Mouse (Mus musculus) lung, embryonic 14.5 days (tissue): ENCODE measurements at regions not wholly inside any gene's neighbourhood (a gene's known extent, or its start where the extent isn't known, plus 50 kb on each side); places are given as distances from the start of the nearest gene placed in this dataset.
A peak's percentile ranks its signal among the peaks of the same experiment; 100 is the strongest.

ENCODE experiments used
- ATAC-seq: fragments of 200-750 bp; cut with Nextera tagmentation; 2 replicates; pipeline ENCODE4 v1.8.0; 2017; ENCODE audit warnings: mild to moderate bottlenecking, moderate TSS enrichment, moderate library complexity; ENCODE audit not compliant: insufficient read depth
- DNase-seq: peaks from one replicate; pipeline ENCODE4 v3.0.0-alpha.2; 2015
- H3K27ac ChIP-seq: fragments of 300-500 bp; sonication (generic); 2 replicates; pipeline ENCODE4 v1.5.1; 2014; ENCODE audit warnings: low read depth, mild to moderate bottlenecking, moderate library complexity
- H3K27me3 ChIP-seq: fragments of 300-500 bp; sonication (generic); 2 replicates; pipeline ENCODE4 v1.6.1; 2014; ENCODE audit warnings: low read length, control low read depth; ENCODE audit not compliant: insufficient read depth
- H3K36me3 ChIP-seq: fragments of 300-500 bp; sonication (generic); 2 replicates; pipeline ENCODE4 v1.6.1; 2014; ENCODE audit warnings: control low read depth; ENCODE audit not compliant: insufficient read depth
- H3K4me1 ChIP-seq: fragments of 300-500 bp; sonication (generic); 2 replicates; pipeline ENCODE4 v1.6.1; 2014; ENCODE audit warnings: antibody characterized with exemption, control low read depth; ENCODE audit not compliant: insufficient read depth
- H3K4me2 ChIP-seq: fragments of 300-500 bp; sonication (generic); 2 replicates; pipeline ENCODE4 v1.6.1; 2014; ENCODE audit warnings: mild to moderate bottlenecking
- H3K4me3 ChIP-seq: fragments of 300-500 bp; sonication (generic); 2 replicates; pipeline ENCODE4 v1.5.1; 2014; ENCODE audit warnings: low read depth, low read length
- H3K9ac ChIP-seq: fragments of 300-500 bp; sonication (generic); 2 replicates; pipeline ENCODE4 v1.6.1; 2014
- H3K9me3 ChIP-seq: fragments of 300-500 bp; sonication (generic); 2 replicates; pipeline ENCODE4 v1.6.1; 2016; ENCODE audit warnings: low read depth, low read length, control low read depth
- CTCF ChIP-seq: IDR thresholded peaks from 2 replicates; pipeline ENCODE4 v1.5.1; 2016; ENCODE audit warnings: antibody characterized with exemption, low read depth
- WGBS: fragments of 180-500 bp; shearing (Covaris S2); extraction: QIAGEN DNeasy Blood & Tissue Kit; methylation state at CpG from one replicate; pipeline ENCODE4 v1.1.7; 2014; 5-methylcytosine and 5-hydroxymethylcytosine counted together

DNA sequence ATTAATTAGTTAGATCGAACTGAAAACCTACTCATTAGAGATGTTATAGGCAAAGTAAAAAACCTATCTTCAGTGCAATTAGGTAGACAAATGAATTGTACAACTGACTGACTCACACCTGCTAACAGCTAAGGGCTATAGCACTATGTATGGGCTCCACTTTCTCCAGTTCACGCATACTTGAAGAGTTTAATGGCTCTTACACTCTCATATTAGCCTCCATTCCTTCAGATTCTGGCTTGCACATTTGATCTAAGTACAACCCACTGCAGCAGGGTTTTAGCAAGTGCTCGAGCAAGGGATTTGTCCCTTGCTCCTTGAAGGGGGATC, 257.1 kb downstream of the Lmo4 start:
- DNase-seq: no peak
- no peak overlapping the region for H3K4me2 ChIP-seq
- H3K27ac ChIP-seq: no peak overlapping the region
- WGBS: 72% methylated on average over 3 of the region's 3 CpGs
- no peak overlapping the region for H3K4me3 ChIP-seq
- peaks cover 5% of the 10 kb centered on the region; the same call in 1 of the 2 replicates for H3K4me1 ChIP-seq
- H3K27me3 ChIP-seq: no peaks in the 10 kb centered on the region
- no peak overlapping the region for H3K9ac ChIP-seq
- no peaks in the 10 kb centered on the region for H3K36me3 ChIP-seq
- TF ChIP-seq CTCF: no peak
- ATAC-seq: no peak
- no peaks in the 10 kb centered on the region for H3K9me3 ChIP-seq

DNA sequence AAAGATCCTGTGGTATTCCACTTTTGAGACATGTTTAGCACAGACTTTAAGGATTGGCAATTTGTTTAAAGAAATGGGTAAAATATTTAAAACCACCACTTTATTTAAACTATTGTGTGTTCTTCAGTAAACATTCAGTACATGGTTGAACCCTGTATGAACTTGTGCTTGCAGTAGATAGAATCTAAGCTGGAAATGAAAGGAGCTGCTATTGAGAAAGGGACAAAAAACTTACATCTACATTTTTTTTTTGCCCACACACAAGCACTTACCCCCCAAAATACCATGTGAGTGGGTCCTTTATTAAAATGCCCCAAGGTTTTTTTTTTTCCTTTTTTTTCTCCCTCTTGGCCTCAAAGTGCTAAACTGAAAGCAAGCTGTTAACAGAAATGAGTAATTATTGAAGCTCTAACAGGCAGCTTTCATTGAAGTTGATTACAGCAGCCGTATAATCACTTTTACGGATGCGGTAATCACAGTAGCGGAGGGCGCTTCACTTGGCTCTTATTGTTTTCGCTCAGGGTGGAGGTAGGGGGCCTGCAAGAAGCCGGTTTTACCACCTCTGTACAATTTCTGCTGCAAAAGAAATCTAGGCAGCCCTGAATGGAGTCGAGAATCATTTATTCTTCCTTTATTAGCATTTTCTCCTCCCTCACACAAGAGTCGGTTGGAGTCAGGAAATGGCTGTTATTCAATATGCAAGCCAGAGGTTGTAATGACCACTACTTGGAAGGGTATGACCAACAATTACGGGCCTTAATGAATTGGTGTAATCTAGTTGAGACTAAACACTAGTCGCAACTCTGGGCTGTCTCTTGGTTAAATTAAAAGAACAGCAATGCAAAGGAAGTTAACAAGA, 257.7 kb downstream of the Lmo4 start:
- Histone ChIP-seq H3K9ac (no peak overlapping the region), H3K4me2 (no peak overlapping the region), H3K27me3 (no peaks in the 10 kb centered on the region), H3K36me3 (no peaks in the 10 kb centered on the region), H3K27ac (no peak overlapping the region), H3K9me3 (no peaks in the 10 kb centered on the region), H3K4me3 (no peak overlapping the region), H3K4me1 (peaks cover 5% of the 10 kb centered on the region; the same call in 1 of the 2 replicates)
- TF ChIP-seq CTCF: no peak
- ATAC-seq (0 out of 2 replicates have a peak, but pooled peaks have one; percentile 31), DNase-seq (peak; percentile 10)
- 60% methylated on average over 11 of the region's 11 CpGs for WGBS

DNA sequence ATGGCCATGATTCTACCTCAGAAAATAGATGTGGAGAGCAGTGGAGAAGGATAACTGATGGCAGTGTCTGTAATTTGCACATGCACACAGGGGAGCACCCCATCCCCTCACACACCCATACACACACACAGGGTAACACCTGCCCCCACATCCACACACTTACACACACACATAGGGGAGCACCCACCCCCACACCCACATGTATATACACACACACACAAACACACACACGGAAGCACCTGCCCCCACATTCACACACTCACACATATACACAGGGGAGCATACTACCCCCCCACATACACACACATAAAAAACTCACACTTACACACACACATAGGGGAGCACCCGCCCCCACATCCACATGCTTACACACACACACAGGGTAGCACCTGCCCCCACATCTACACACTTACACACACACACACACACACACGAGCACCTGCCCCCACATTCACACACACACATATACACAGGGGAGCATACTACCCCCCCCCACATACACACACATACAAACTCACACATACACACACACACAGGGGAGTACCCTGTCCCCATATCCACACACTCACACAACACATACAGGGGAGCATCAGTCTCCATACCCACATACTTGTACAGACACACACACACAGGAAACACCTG, 265.8 kb downstream of the Lmo4 start:
- DNase-seq (no peak), ATAC-seq (no peak)
- no peaks in the 10 kb centered on the region for H3K4me1 ChIP-seq
- H3K9ac ChIP-seq: no peak overlapping the region
- H3K36me3 ChIP-seq: no peaks in the 10 kb centered on the region
- no peak overlapping the region for H3K4me2 ChIP-seq
- H3K9me3 ChIP-seq: no peaks in the 10 kb centered on the region
- WGBS: 91% methylated on average over 3 of the region's 3 CpGs
- no peaks in the 10 kb centered on the region for H3K27me3 ChIP-seq
- no peak overlapping the region for H3K27ac ChIP-seq
- no peak for TF ChIP-seq CTCF
- H3K4me3 ChIP-seq: no peak overlapping the region

DNA sequence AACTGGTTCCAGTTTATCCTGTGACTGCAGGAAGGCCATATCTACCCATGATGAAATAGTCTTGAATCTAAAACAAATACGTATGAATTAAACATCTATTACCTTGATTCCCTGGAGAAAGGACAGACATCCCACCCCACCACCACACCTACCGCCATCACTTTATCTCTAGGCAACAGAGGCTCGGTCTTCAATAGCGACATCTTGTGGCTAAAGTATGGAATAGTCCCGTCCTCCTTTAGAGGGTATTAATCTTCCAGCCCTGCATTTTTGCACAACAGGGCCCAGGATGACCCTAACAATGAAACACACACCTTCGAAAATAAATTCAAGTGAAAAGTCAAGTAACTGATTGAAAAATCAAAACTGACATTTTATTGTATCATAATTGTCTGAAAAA, 279.7 kb downstream of the Lmo4 start:
- ATAC-seq (no peak), DNase-seq (peak; percentile 5)
- Histone ChIP-seq H3K4me2 (no peak overlapping the region), H3K4me3 (no peak overlapping the region), H3K36me3 (no peaks in the 10 kb centered on the region), H3K27me3 (no peaks in the 10 kb centered on the region), H3K9ac (no peak overlapping the region), H3K4me1 (no peaks in the 10 kb centered on the region), H3K9me3 (no peaks in the 10 kb centered on the region), H3K27ac (no peak overlapping the region)
- 55% methylated on average over 6 of the region's 6 CpGs for WGBS
- TF ChIP-seq CTCF: peak; percentile 48

DNA sequence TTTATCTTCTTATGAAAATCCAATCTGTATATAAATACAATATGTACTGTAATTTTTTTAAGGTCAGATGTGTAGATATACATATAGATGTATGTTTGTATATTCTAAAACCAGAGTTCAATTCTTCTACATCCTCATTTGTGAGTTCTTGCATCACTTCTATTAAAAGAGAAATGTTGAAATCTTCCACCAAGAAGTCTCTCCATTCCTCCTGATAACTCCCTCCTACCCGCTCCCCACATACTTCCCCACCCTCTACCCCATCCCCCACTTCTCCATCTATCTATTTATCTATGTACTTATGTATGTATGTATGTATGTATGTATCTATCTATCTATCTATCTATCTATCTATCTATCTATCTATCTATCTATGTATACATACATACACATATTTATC, 285.3 kb downstream of the Lmo4 start:
- ATAC-seq: no peak
- Histone ChIP-seq H3K36me3 (no peaks in the 10 kb centered on the region), H3K27me3 (no peaks in the 10 kb centered on the region), H3K4me2 (no peak overlapping the region), H3K27ac (no peak overlapping the region), H3K9ac (no peak overlapping the region), H3K4me3 (no peak overlapping the region), H3K4me1 (no peaks in the 10 kb centered on the region), H3K9me3 (no peaks in the 10 kb centered on the region)
- no peak for DNase-seq
- no peak for TF ChIP-seq CTCF
- WGBS: 74% methylated on average over 1 of the region's 1 CpGs

DNA sequence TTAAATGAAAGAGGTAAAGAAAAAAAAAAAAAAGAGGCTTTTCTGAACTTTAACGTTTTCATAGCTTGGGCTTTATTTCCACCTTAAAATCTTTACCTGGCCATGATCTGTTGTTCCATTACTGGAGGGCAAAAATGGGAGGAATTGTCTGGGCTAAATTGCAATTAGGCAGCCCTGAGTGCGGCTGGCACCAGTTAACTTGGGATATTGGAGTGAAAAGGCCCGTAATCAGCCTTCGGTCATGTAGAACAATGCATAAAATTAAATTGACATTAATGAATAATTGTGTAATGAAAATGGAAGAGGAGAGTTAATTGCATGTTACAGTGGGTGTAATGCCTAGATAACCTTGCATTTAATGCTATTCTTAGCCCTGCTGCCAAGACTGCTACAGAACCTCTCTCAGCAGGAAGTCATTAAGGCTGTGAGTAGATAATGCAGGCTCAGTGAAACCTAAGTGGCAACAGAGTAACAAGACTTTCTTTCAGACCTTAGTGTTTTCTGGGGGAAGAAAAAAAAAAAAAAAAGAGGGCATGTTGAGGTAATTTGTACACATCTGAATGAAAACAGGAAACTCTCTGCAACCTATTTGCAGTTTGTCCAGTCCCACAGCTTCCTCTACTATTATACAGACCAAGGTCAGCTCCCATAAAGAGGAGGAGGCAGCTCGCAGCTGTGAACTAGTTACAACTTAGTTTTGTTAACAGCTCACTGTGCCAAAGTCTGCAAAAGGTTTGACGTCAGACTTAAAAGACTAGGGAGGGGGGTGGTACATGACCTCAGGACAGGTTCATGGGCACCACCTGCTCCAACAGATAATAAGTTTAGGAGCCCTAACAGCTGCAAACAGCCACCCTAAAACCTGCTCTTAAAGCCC, 290.4 kb downstream of the Lmo4 start:
- Histone ChIP-seq H3K27ac (no peak overlapping the region), H3K4me2 (no peak overlapping the region), H3K27me3 (no peaks in the 10 kb centered on the region), H3K4me3 (no peak overlapping the region), H3K9me3 (no peaks in the 10 kb centered on the region), H3K36me3 (no peaks in the 10 kb centered on the region), H3K4me1 (no peaks in the 10 kb centered on the region), H3K9ac (no peak overlapping the region)
- DNase-seq: peak; percentile 33
- ATAC-seq: peak; percentile 54; the same call in 1 of the 2 replicates
- WGBS: 45% methylated on average over 6 of the region's 6 CpGs
- no peak for TF ChIP-seq CTCF
